Mouse (Mus musculus) cortical plate, adult 2 months (tissue): ENCODE data around the gene Hscb. TPM values are rescaled to one million over a fixed set of nuclear protein-coding genes. Genes with fewer than 3 reads are reported as not detected.
"Not testable (repeated sequence)": the region's sequence is repeated elsewhere in the genome, so short reads cannot be mapped to it uniquely, and the experiment has no call there.

Experiments
- H3K27ac ChIP-seq: fragments of 200-500 bp; 2 replicates; pipeline ENCODE4 v1.5.1; 2012; ENCODE audit warnings: low read length, control low read depth, inconsistent platforms; ENCODE audit not compliant: insufficient read depth
- H3K4me1 ChIP-seq: fragments of 200-500 bp; 2 replicates; pipeline ENCODE4 v1.6.1; 2011; ENCODE audit warnings: low read length; ENCODE audit not compliant: control insufficient read depth, insufficient read depth
- H3K4me3 ChIP-seq: fragments of 200-500 bp; 2 replicates; pipeline ENCODE4 v1.5.1; 2011; ENCODE audit warnings: mild to moderate bottlenecking, low read length, control low read depth; ENCODE audit not compliant: insufficient read depth
- CTCF ChIP-seq: fragments of 200-500 bp; IDR thresholded peaks from 2 replicates; pipeline ENCODE4 v1.5.1; 2011; ENCODE audit warnings: mild to moderate bottlenecking, control low read depth, low read length; ENCODE audit not compliant: insufficient read depth; ENCODE audit errors: extremely low read depth
- POLR2A ChIP-seq: fragments of 200-500 bp; IDR thresholded peaks from 2 replicates; pipeline ENCODE4 v1.6.1; 2011; ENCODE audit warnings: mild to moderate bottlenecking, low read length, control low read depth; ENCODE audit not compliant: insufficient read depth; ENCODE audit errors: extremely low read depth
- polyA plus RNA-seq: library from polyadenylated mRNA; depleted of rRNA; stranded (reverse); fragments of >200 nt; gene quantifications from 2 replicates; pipeline ENCODE4 v1.2.3, GENCODE M21; 2012

Gene Hscb
- polyA plus RNA-seq, 1 experiment = 15.3 TPM

DNA sequence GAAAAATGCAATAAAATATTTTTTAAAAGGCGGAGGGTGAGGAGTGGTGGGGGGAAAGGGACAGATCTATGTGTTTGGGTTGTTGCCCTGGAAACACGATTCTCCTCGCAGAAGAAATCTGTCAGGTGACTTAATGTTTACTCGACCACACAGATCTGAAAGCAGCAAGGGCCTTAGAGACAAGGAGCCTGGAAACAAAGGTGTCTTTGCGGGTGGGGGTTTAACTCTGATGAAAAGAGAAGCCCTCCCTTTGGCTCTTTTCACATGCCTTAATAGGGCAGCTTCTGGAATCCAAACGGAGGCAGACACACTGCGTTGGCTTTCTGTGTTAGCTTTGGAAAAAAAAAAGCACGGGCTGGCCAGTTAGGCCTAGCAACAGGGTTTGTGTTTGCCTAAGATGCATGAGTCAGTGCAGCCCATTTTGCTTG lies 29.7 kb upstream of the Hscb start:
- Histone ChIP-seq H3K4me3 (no peak overlapping the region), H3K27ac (no peak overlapping the region), H3K4me1 (no peaks in the 10 kb centered on the region; the same call in 1 of the 2 replicates)
- no peak for TF ChIP-seq POLR2A
- TF ChIP-seq CTCF = no peak

DNA sequence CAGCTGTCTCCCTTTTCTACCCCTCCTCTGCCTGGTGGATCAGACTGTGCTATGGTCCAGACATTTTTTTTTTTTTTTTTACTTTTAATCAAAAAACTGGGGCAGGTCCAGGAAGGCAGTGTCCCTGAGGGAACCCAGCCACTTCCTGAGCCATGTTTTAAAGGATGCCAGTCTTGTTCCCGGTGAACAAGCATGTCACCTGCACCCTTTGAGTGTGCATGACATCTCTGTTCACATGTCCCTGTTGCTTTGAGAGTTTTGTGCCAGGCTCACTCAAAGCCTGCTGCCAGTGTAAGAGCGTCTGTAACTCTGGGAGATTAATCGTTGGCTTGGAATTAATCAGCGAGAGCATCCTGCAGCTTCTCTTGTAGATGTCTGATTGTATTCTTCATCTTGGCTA lies 28.9 kb upstream of the Hscb start:
- Histone ChIP-seq H3K4me1 (no peaks in the 10 kb centered on the region; the same call in 1 of the 2 replicates), H3K4me3 (no peak overlapping the region), H3K27ac (no peak overlapping the region)
- TF ChIP-seq POLR2A = no peak
- no peak for TF ChIP-seq CTCF

DNA sequence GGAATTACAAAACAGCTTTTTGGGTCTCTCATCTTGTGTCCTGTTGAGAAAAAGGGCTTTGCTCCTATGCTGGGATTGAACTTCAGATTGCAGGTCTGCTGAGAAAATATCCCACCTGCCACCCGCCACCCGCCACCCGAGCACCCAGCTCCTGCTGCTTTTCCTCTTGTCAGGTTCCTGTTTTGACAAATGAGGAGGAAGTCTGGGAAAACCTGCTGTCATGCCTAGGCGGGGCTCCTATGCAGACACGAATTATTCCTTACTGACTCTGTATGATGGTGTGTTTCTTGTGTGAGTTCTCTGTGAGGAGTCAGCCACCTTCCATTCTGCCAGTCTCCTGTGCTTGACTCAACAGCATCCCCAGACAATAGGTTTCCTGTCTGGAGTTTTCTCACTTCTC lies 20.9 kb upstream of the Hscb start:
- no peak for TF ChIP-seq CTCF
- TF ChIP-seq POLR2A = no peak
- Histone ChIP-seq H3K4me3 (no peak overlapping the region), H3K4me1 (no peaks in the 10 kb centered on the region), H3K27ac (no peak overlapping the region)

DNA sequence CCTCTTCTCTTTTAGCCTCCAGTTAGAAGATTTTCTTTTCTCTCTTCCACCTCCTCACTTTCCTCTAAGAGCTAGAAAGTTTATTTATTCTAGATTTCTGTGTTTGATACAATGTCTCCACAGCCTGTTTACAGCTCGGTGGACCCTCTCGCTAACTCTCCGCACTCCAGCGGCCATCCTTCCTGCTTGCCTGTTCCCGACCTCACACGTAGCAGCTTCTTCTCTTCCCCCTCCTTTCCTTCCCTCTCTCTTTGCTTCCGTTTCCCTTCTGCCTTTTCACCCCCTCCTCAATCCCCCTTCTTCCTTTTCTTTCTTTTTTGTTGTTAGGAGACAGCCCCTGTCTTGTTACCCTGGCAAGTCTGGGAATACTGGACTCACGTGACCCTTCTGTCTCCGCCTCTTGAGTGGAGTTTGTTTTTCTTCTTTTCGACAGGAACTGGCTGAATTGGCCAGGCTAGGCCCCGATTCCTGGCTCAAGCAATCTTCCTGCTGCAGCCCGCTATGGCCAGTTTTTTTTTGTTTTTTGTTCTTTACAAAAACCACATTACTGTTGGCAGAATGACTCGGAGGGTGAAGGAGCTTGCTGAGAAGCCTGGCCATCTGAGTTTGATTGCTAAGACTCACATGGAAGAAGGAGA lies 19.6 kb upstream of the Hscb start:
- Histone ChIP-seq H3K4me1 (no peaks in the 10 kb centered on the region), H3K4me3 (peak overlapping the region; percentile 13; the same call in 1 of the 2 replicates), H3K27ac (peak overlapping the region; percentile 48)
- TF ChIP-seq CTCF (no peak), POLR2A (0 out of 2 replicates have a peak, but pooled peaks have one; percentile 14)

DNA sequence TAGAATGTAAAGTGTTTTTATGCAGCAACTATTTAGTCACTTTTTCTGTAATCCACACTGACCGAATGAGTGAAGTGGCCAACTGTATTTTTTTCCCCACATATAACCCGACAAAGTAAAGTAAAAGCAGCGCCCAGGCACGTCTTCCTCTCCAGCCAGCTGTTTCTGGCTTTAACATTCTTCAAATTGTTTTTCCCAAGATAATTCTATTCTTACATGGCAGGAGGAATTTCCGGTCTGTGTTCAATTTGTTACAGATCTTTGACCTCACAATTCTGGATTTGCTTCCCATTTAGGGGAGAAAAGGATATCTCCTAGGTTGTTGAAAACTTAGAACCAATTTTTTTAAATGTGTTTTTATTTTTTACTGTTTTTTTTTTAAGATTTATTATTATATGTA lies 17.5 kb upstream of the Hscb start:
- Histone ChIP-seq H3K4me3 (no peak overlapping the region), H3K27ac (no peak overlapping the region), H3K4me1 (no peaks in the 10 kb centered on the region)
- TF ChIP-seq CTCF = no peak
- no peak for TF ChIP-seq POLR2A

DNA sequence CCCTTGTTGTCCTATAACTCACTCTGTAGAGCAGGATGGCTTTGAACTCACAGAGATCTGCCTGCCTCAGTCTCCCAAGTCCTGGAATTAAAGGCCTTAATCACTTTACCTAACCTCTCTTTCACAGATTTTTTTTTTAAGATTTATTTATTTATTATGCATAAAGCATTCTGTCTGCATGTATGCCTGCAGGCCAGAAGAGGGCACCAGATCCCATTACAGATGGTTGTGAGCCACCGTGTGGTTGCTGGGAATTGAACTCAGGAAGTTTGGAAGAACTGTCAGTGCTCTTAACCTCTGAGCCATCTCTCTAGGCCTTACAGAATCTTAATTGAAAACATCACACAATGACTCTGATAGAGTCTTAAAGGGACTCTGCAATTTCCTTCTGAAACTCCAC lies 13.4 kb upstream of the Hscb start:
- no peak for TF ChIP-seq POLR2A
- TF ChIP-seq CTCF = no peak
- H3K27ac ChIP-seq = no peak overlapping the region
- H3K4me1 ChIP-seq = no peaks in the 10 kb centered on the region
- no peak overlapping the region for H3K4me3 ChIP-seq

DNA sequence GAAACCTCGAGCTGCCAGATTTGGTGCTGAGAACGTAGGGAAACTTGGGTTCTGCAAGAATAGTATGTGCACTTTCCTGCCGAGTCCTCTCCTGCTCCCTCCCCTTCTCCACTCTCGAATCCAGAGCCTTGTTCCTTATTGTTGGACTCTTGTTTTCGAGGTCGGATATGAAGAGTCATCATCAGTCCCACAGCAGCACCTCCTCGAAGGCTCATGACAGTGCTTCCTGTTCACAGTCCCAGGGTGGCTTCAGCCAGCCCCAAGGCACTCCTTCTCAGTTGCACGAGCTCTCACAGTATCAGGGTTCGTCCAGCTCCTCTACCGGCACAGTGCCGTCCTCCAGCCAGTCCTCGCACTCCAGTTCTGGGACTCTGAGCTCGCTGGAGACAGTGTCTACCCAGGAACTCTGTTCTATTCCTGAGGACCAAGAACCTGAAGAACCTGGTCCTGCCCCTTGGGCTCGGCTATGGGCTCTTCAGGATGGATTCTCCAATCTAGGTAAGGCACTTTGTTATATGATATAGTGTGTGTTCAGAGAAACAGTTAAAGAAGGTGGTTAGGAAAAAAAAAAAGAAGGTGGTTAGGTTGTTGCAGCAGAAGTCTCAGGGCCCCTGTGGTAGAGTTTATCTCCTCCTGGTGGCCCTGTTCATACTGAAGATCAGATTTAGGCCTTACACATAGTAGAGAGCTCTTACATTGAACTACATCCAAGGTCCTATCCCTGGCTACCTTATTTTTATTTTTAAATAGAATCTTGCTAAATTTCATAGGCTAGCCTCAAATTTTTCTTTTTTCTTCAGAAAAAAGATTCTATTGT lies 1.7 kb upstream of the Hscb start:
- Histone ChIP-seq H3K4me1 (peaks cover 1% of the 10 kb centered on the region; the same call in 1 of the 2 replicates), H3K4me3 (no peak overlapping the region), H3K27ac (no peak overlapping the region)
- TF ChIP-seq CTCF (no peak), POLR2A (no peak)

DNA sequence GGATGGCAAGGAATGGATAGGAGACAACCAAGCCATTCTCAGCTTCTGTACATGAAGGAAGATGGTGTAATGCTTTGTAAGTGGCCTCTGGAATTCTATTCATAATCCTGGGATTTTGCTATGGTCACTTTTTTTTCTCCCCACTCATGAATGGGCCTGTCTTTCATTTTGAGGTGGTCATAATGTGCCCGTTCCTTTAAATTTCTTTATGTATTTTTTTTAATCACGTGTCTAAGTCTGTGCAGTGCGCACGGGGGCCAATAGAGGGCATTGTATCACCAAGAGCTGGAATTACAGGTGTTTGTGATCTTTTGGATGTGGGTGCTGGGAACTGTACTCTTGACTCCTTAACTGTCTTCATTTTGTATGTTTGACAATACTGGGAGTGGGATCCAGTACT lies 888 bp upstream of the Hscb start:
- TF ChIP-seq POLR2A = no peak
- peak; percentile 29; the same call in 1 of the 2 replicates for TF ChIP-seq CTCF
- H3K27ac ChIP-seq = no peak overlapping the region
- peak overlapping the region; percentile 74 for H3K4me3 ChIP-seq
- peaks cover 1% of the 10 kb centered on the region; the same call in 1 of the 2 replicates for H3K4me1 ChIP-seq

DNA sequence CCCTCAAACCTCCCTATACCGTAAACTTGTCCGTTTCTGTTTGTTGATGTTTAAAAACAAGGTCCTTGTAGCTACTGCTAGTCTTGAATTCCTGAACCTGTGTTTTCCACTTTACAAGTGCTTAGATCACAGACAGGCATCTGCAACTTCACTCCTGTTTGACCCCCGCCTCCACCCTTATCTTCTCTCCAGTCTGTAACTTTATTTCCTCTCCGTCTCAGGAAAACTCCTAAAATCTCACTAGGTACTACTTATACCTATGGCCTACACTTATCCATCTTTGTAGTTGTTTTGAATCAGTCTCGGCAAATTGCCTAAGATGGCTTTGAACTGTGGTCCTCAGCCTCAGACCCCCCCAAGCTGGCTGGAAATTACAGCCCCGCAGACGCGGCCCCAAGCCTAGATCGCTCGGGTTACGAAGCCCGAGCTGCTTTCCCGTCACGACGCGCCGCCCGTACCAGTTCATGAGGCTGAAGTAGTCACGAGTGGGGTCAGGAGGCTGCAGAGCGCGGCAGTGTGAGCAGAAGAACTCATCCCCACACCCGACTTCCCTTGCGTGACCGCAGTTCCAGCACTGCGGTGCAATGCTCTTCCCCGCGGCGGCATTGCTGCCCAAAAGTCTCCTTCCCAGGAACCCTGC lies 419 bp downstream of the Hscb start:
- TF ChIP-seq POLR2A (no peak), CTCF (no peak)
- H3K4me1 ChIP-seq = peaks cover 1% of the 10 kb centered on the region; the same call in 1 of the 2 replicates
- peak overlapping the region; percentile 32 for H3K27ac ChIP-seq
- peak overlapping the region; percentile 74 for H3K4me3 ChIP-seq

DNA sequence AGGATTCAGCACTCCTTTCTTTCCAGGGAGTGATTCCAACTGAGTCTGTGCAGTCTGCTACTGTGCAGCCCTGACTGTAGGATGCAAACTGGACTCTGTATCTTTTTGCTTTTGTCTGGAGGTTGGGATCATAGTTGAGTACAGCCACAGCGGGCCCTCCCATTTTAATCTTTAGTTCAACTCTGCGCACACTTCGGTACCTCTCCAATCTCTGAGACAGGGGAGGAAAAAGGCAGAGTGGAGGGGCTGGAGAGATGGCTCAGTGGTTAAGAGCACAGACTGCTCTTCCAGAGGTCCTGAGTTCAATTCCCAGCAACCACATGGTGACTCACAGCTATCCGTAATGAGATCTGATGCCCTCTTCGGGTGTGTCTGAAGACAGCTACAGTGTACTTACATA lies 1.6 kb downstream of the Hscb start:
- H3K4me1 ChIP-seq = not testable (repeated sequence)

More for the DNA sequence above, 1.6 kb downstream of the Hscb start:
- not testable (repeated sequence) for H3K4me3 ChIP-seq, H3K27ac ChIP-seq
